Mouse (Mus musculus): Measurements from ENCODE around the gene Defa30. TPM values are rescaled to one million over a fixed set of nuclear protein-coding genes. Genes with fewer than 3 reads are reported as not detected.

Gene Defa30
- not detected for polyA plus RNA-seq (2017; shearing (Covaris generic))

DNA sequence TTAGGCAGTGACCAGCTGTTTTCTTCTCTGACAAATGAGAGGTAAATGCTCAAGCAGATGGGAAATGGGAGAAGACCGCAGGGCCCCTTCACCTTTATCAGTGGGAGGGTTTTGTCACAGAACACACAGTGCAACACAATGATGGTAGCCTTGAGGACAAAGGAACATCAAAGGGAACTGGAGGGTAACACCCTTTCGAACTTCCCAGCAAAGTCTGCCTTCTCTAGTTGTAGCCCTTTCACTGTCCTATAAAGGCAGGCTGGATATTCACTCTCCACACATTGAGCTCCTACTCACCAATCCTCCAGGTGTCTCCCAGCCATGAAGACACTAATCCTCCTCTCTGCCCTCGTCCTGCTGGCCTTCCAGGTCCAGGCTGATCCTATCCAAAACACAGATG lies at the start of gene Defa30:
Defa30 (plus strand) TSS at position 301 of the 400 bp plus-strand sequence.

DNA sequence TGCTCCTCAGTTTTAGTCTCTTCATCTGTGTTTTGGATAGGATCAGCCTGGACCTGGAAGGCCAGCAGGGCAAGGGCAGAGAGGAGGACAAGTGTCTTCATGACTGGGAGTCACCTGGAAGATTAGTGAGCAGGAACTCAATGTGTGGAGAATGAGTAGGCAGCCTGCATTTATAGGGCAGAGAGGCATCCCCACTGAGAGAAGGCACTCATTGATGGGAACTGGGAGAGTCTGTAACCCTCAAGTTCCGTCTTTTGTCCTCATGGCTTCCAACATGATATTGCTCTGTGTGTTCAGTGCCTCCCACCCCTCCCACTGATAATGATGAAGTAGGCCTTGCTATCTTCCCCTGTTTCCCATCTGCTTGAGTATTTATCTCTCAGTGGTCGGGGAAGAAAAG lies 38.5 kb upstream of the Defa30 start, which contains the start of gene Gm14851:
Gm14851 (minus strand) TSS at position 101 of the 400 bp plus-strand sequence.

DNA sequence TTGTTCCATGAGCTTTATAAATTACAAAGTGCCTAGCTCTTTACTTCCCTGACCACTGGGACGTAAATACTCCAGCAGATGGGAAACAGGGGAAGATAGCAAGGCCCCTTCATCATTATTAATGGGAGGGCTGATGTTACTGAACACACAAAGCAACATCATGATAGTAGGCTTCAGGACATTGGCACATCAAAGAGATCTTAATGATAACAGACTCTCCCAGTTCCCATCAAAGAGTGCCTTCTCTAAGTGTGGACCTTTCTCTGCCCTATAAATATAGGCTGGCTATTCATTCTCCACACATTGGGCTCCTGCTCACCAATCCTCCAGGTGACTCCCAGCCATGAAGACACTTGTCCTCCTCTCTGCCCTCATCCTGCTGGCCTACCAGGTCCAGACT lies 27.5 kb downstream of the Defa30 start, which contains the start of gene Defa22:
Defa22 (plus strand) TSS at position 301 of the 400 bp plus-strand sequence.

Other genes starting within 250 kb of the Defa30 start
- not detected for gene Defb33, start 242.0 kb upstream of the Defa30 start, polyA plus RNA-seq (2017; shearing (Covaris generic))
- gene Gm15056, start 232.0 kb upstream of the Defa30 start, polyA plus RNA-seq (2017; shearing (Covaris generic)), result not detected
- gene Gm6040, start 212.6 kb upstream of the Defa30 start, polyA plus RNA-seq (2017; shearing (Covaris generic)), result not detected
- gene AY761185, start 189.9 kb upstream of the Defa30 start, polyA plus RNA-seq (2017; shearing (Covaris generic)), result not detected
- gene Defa21, start 109.1 kb upstream of the Defa30 start, polyA plus RNA-seq (2017; shearing (Covaris generic)), result not detected
- gene Defa23, start 79.6 kb upstream of the Defa30 start, polyA plus RNA-seq (2017; shearing (Covaris generic)), result not detected
- not detected for gene Defa35, start 69.6 kb upstream of the Defa30 start, polyA plus RNA-seq (2017; shearing (Covaris generic))
- not detected for gene Defa25, start 50.2 kb upstream of the Defa30 start, polyA plus RNA-seq (2017; shearing (Covaris generic))
- gene Gm14851, start 38.6 kb upstream of the Defa30 start, polyA plus RNA-seq (2017; shearing (Covaris generic)), result not detected
- not detected for gene Defa22, start 27.6 kb downstream of the Defa30 start, polyA plus RNA-seq (2017; shearing (Covaris generic))
- gene Defa31, start 57.0 kb downstream of the Defa30 start, polyA plus RNA-seq (2017; shearing (Covaris generic)), result not detected
- not detected for gene Gm15293, start 66.9 kb downstream of the Defa30 start, polyA plus RNA-seq (2017; shearing (Covaris generic))
- not detected for gene Gm15292, start 115.1 kb downstream of the Defa30 start, polyA plus RNA-seq (2017; shearing (Covaris generic))
- not detected for gene Defa27, start 180.9 kb downstream of the Defa30 start, polyA plus RNA-seq (2017; shearing (Covaris generic))
- not detected for gene Defa29, start 192.4 kb downstream of the Defa30 start, polyA plus RNA-seq (2017; shearing (Covaris generic))
- not detected for gene Defa2, start 243.9 kb downstream of the Defa30 start, polyA plus RNA-seq (2017; shearing (Covaris generic))